1 mouse cellular context compared by ENCODE assay signal in the genomic region with DNA sequence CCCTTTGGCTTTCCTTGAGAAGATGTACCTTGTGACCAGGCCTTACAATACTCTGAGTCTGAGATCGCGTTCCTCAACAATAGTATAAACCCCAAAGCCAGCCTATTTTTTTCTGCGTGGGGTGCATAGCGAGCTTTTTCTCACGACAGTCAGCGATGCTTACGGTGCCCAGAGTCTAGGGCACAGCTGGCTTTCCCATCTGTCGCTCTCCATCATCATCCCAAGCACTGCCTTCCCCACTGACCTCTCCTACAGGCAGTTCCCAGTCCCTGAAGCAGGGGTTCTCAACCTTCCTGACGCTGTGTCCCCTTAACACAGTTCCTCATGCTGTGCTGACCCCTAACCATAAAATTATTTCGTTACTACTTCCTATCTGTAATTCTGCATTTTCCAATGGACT.
TF ChIP-seq lines count a peak whose summit lies in the region.

No protein-coding gene starts in this region.

TF ChIP-seq in myocyte, 11 proteins besides CTCF, POLR2A, EP300 and RAD21:
- TF ChIP-seq MYOD1 (IDR thresholded peaks at IDR 0.05; ENCODE audit: control insufficient read depth in 1 of 3, insufficient read length in 2 of 3, low read depth in 2 of 3) (peak in 2 of 3 experiments; percentile 94 to 97), MYOG (IDR thresholded peaks at IDR 0.05; ENCODE audit: control insufficient read depth in 1 of 3, insufficient read depth in 1 of 3, insufficient read length in 2 of 3, low read depth in 2 of 3) (no peak)
